Mouse (Mus musculus) midbrain, embryonic 16.5 days (tissue): Measurements from ENCODE around the gene Prtg. TPM values are rescaled to one million over a fixed set of nuclear protein-coding genes. Genes with fewer than 3 reads are reported as not detected.

Experiments
- ATAC-seq: fragments of 200-750 bp; cut with Nextera tagmentation; 2 replicates; pipeline ENCODE4 v1.8.0; 2017; ENCODE audit warnings: moderate TSS enrichment
- H3K27ac ChIP-seq: fragments of 300-500 bp; sonication (generic); 2 replicates; pipeline ENCODE4 v1.5.1; 2014; ENCODE audit warnings: mild to moderate bottlenecking, low read length, mixed read lengths
- H3K27me3 ChIP-seq: fragments of 300-500 bp; sonication (generic); 2 replicates; pipeline ENCODE4 v1.6.1; 2014; ENCODE audit warnings: low read depth, low read length, mixed read lengths; ENCODE audit not compliant: control insufficient read depth, insufficient read depth
- H3K36me3 ChIP-seq: fragments of 300-500 bp; sonication (generic); 2 replicates; pipeline ENCODE4 v1.6.1; 2014; ENCODE audit warnings: mild to moderate bottlenecking, low read length, moderate library complexity, mixed read lengths; ENCODE audit not compliant: control insufficient read depth, insufficient read depth
- H3K4me1 ChIP-seq: fragments of 300-500 bp; sonication (generic); 2 replicates; pipeline ENCODE4 v1.6.1; 2014; ENCODE audit warnings: mild to moderate bottlenecking, low read length, mixed read lengths; ENCODE audit not compliant: control insufficient read depth, insufficient read depth
- H3K4me2 ChIP-seq: fragments of 300-500 bp; sonication (generic); 2 replicates; pipeline ENCODE4 v1.6.1; 2014; ENCODE audit warnings: mild to moderate bottlenecking, low read length, mixed read lengths
- H3K4me3 ChIP-seq: fragments of 300-500 bp; sonication (generic); 2 replicates; pipeline ENCODE4 v1.5.1; 2014; ENCODE audit warnings: low read depth, mild to moderate bottlenecking, low read length, moderate library complexity, mixed read lengths
- H3K9ac ChIP-seq: fragments of 300-500 bp; sonication (generic); 2 replicates; pipeline ENCODE4 v1.6.1; 2014; ENCODE audit warnings: low read depth, low read length, mixed read lengths
- H3K9me3 ChIP-seq: fragments of 300-500 bp; sonication (generic); replicated peaks from 2 replicates; pipeline ENCODE4 v1.6.1; 2014; ENCODE audit warnings: mild to moderate bottlenecking, low read length, mixed read lengths; ENCODE audit not compliant: control insufficient read depth, poor library complexity, severe bottlenecking
- WGBS: fragments of 180-500 bp; shearing (Covaris S2); extraction: QIAGEN DNeasy Blood & Tissue Kit; methylation state at CpG from one replicate; pipeline ENCODE4 v1.1.7; 2014; 5-methylcytosine and 5-hydroxymethylcytosine counted together
- polyA plus RNA-seq: library from polyadenylated mRNA; unstranded; fragments of >200 nt; fragmentation: Nextera tagmentation; extraction: Ambion mirVana; gene quantifications from 2 replicates; pipeline ENCODE4 v1.2.1, GENCODE M21; 2015

The Prtg gene
- polyA plus RNA-seq, 1 experiment from 2014 or later = 0.41 TPM

- peaks cover 6% of the 10 kb centered on the region for H3K4me1 ChIP-seq
- H3K27me3 ChIP-seq = no peaks in the 10 kb centered on the region
- H3K4me3 ChIP-seq = no peak overlapping the region
- no peak overlapping the region for H3K9ac ChIP-seq
- WGBS = 35% methylated on average over 3 of the region's 3 CpGs
- H3K27ac ChIP-seq = no peak overlapping the region
- H3K36me3 ChIP-seq = no peaks in the 10 kb centered on the region
- H3K4me2 ChIP-seq = no peak overlapping the region
- H3K9me3 ChIP-seq = no peaks in the 10 kb centered on the region
- ATAC-seq = no peak
Observed at GRCm38 (mm10) chr9:72879601-72880000, 72.9 kb downstream of the Prtg start.

- H3K27me3 ChIP-seq = no peaks in the 10 kb centered on the region
- no peak for ATAC-seq
- H3K4me3 ChIP-seq = no peak overlapping the region
- H3K9me3 ChIP-seq = no peaks in the 10 kb centered on the region
- H3K36me3 ChIP-seq = no peaks in the 10 kb centered on the region
- no peak overlapping the region for H3K27ac ChIP-seq
- H3K4me1 ChIP-seq = peaks cover 6% of the 10 kb centered on the region
- no peak overlapping the region for H3K4me2 ChIP-seq
- H3K9ac ChIP-seq = no peak overlapping the region
- WGBS = 18% methylated on average over 16 of the region's 16 CpGs
Observed at GRCm38 (mm10) chr9:72880225-72880960, 73.7 kb downstream of the Prtg start.

GRCm38 (mm10) chr9:72881026-72881768, 74.5 kb downstream of the Prtg start:
- Histone ChIP-seq H3K9ac (no peak overlapping the region), H3K4me3 (no peak overlapping the region), H3K27ac (no peak overlapping the region), H3K27me3 (no peaks in the 10 kb centered on the region), H3K36me3 (no peaks in the 10 kb centered on the region), H3K4me1 (peaks cover 6% of the 10 kb centered on the region), H3K9me3 (no peaks in the 10 kb centered on the region), H3K4me2 (peak overlapping the region; percentile 17; the same call in 1 of the 2 replicates)
- WGBS = 13% methylated on average over 15 of the region's 15 CpGs
- ATAC-seq = no peak

GRCm38 (mm10) chr9:72883940-72884339, 77.3 kb downstream of the Prtg start:
- Histone ChIP-seq H3K9me3 (no peaks in the 10 kb centered on the region), H3K4me1 (peaks cover 6% of the 10 kb centered on the region), H3K27me3 (no peaks in the 10 kb centered on the region), H3K27ac (no peak overlapping the region), H3K36me3 (no peaks in the 10 kb centered on the region), H3K9ac (no peak overlapping the region), H3K4me2 (no peak overlapping the region), H3K4me3 (no peak overlapping the region)
- 17% methylated on average over 3 of the region's 3 CpGs for WGBS
- peak; percentile 76; the same call in 1 of the 2 replicates for ATAC-seq

GRCm38 (mm10) chr9:72889777-72890176, 83.1 kb downstream of the Prtg start:
- H3K4me2 ChIP-seq = no peak overlapping the region
- no peaks in the 10 kb centered on the region for H3K27me3 ChIP-seq
- H3K4me1 ChIP-seq = no peaks in the 10 kb centered on the region
- no peaks in the 10 kb centered on the region for H3K9me3 ChIP-seq
- H3K4me3 ChIP-seq = no peak overlapping the region
- 98% methylated on average over 1 of the region's 1 CpGs for WGBS
- ATAC-seq = no peak
- H3K27ac ChIP-seq = no peak overlapping the region
- no peaks in the 10 kb centered on the region for H3K36me3 ChIP-seq
- no peak overlapping the region for H3K9ac ChIP-seq

GRCm38 (mm10) chr9:72890499-72891085, 83.9 kb downstream of the Prtg start:
- no peak for ATAC-seq
- WGBS = 81% methylated on average over 10 of the region's 10 CpGs
- H3K9me3 ChIP-seq = no peaks in the 10 kb centered on the region

GRCm38 (mm10) chr9:72892761-72893160, 86.1 kb downstream of the Prtg start:
- Histone ChIP-seq H3K4me3 (no peak overlapping the region), H3K36me3 (no peaks in the 10 kb centered on the region), H3K9ac (no peak overlapping the region), H3K9me3 (no peaks in the 10 kb centered on the region), H3K4me1 (no peaks in the 10 kb centered on the region), H3K27ac (no peak overlapping the region), H3K27me3 (no peaks in the 10 kb centered on the region), H3K4me2 (no peak overlapping the region)
- no peak for ATAC-seq
- WGBS = 96% methylated on average over 5 of the region's 5 CpGs

More at GRCm38 (mm10) chr9:72890499-72891085, 83.9 kb downstream of the Prtg start:
- no peak overlapping the region for H3K27ac ChIP-seq
- H3K36me3 ChIP-seq = no peaks in the 10 kb centered on the region
- H3K9ac ChIP-seq = no peak overlapping the region
- no peaks in the 10 kb centered on the region for H3K27me3 ChIP-seq
- no peaks in the 10 kb centered on the region for H3K4me1 ChIP-seq
- H3K4me3 ChIP-seq = no peak overlapping the region
- H3K4me2 ChIP-seq = no peak overlapping the region

GRCm38 (mm10) chr9:72894796-72895352, 88.2 kb downstream of the Prtg start:
- 97% methylated on average over 6 of the region's 6 CpGs for WGBS
- ATAC-seq = no peak

More at GRCm38 (mm10) chr9:72894796-72895352, 88.2 kb downstream of the Prtg start:
- Histone ChIP-seq H3K36me3 (no peaks in the 10 kb centered on the region), H3K9ac (no peak overlapping the region), H3K27me3 (no peaks in the 10 kb centered on the region), H3K9me3 (no peaks in the 10 kb centered on the region), H3K4me3 (no peak overlapping the region), H3K4me1 (no peaks in the 10 kb centered on the region), H3K27ac (no peak overlapping the region), H3K4me2 (no peak overlapping the region)
